Mouse (Mus musculus): ENCODE measurements around the gene Prtg. TPM values are rescaled to one million over a fixed set of nuclear protein-coding genes. Genes with fewer than 3 reads are reported as not detected.

The Prtg gene
- total and polyA plus RNA-seq, 3 experiments = not detected

DNA sequence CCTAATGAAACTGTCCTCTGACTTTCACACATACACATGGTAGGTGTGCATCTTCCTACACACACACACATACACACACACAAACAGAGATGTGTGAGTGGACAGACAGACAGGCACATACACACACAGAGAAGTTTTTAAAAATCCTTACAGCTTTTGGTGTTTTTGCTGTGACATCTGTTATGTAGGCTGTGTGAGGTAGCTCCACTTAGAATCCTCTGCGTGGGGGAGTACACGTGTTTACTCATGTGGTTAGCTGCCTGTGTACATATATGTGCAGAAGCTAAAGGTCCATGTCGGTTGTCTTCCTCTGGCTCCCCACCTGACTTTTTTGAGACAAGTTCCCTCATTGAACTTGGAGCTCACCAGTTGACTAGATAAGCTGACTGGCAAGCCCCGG lies 56.3 kb downstream of the Prtg start:
- H3K27ac ChIP-seq (ENCODE audit: control insufficient read depth, low read depth, low read length) = no peak overlapping the region
- H3K27me3 ChIP-seq (ENCODE audit: control insufficient read depth in 1 of 2, insufficient read depth in 2 of 2, low read length in 2 of 2) = peaks cover 15 to 24% of the 10 kb centered on the region in 2 experiments
- no peaks in the 10 kb centered on the region for H3K4me1 ChIP-seq (ENCODE audit: control insufficient read depth in 1 of 2, insufficient read depth in 2 of 2, low read length in 2 of 2)
- H3K9ac ChIP-seq (ENCODE audit: control insufficient read depth, low read depth, low read length, poor library complexity, severe bottlenecking) = no peak overlapping the region
- no peaks in the 10 kb centered on the region for H3K9me3 ChIP-seq (replicated peaks; ENCODE audit: insufficient read depth, low read length)
- H3K79me2 ChIP-seq (ENCODE audit: control insufficient read depth, insufficient read depth, low read length, poor library complexity) = no peaks in the 10 kb centered on the region
- TF ChIP-seq RAD21 (IDR thresholded peaks at IDR 0.05; ENCODE audit: low read depth, low read length) = no peak
- no peak for TF ChIP-seq NRF1 (IDR thresholded peaks at IDR 0.05; ENCODE audit: insufficient read depth, low read depth, low read length, poor library complexity, severe bottlenecking)
- TF ChIP-seq BHLHE40 (IDR thresholded peaks at IDR 0.05; ENCODE audit: borderline replicate concordance, low read depth, low read length) = no peak
- no peak for TF ChIP-seq TBP (IDR thresholded peaks at IDR 0.05; ENCODE audit: low read depth, low read length)
- TF ChIP-seq RCOR1 (IDR thresholded peaks at IDR 0.05; ENCODE audit: low read depth, low read length) = no peak
- no peak for TF ChIP-seq MYB (IDR thresholded peaks at IDR 0.05; ENCODE audit: low read depth, low read length)
- no peak for TF ChIP-seq ELF1 (IDR thresholded peaks at IDR 0.05; ENCODE audit: low read depth, low read length)
- TF ChIP-seq HCFC1 (IDR thresholded peaks at IDR 0.05; ENCODE audit: low read depth, low read length) = no peak
- no peak for TF ChIP-seq SMC3 (IDR thresholded peaks at IDR 0.05; ENCODE audit: low read depth, low read length)
- H3K36me3 ChIP-seq (ENCODE audit: control insufficient read depth in 1 of 2, insufficient read depth in 2 of 2, low read length in 2 of 2) = no peaks in the 10 kb centered on the region
- H3K4me3 ChIP-seq (ENCODE audit: control insufficient read depth in 1 of 2, insufficient read depth in 1 of 2, low read depth in 2 of 2, low read length in 2 of 2) = no peak overlapping the region
- no peak for DNase-seq (ENCODE audit: low read depth, low spot score)

DNA sequence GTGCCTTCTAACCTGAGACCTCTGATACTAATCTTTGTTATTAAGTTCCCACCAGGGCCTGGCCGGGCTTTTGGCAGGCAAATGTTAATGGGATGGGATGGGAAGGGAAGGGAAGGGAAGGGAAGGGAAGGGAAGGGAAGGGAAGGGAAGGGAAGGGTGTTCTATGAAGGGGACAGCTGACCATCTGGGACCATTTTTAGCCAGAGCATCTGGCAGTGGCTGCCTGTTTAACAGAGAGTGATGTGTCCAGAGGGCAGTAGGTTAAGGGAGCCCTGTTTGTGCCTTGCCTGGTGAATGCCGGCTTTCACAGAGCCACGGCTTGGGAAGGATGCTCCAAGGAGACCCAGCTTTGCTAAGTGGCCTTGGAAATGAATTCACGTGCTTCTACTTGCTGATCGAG lies 57.1 kb downstream of the Prtg start:
- no peak for DNase-seq (ENCODE audit: low read depth, low spot score)
- H3K27ac ChIP-seq (ENCODE audit: control insufficient read depth, low read depth, low read length) = no peak overlapping the region
- TF ChIP-seq SMC3 (IDR thresholded peaks at IDR 0.05; ENCODE audit: low read depth, low read length) (no peak), MAFK (IDR thresholded peaks at IDR 0.05; ENCODE audit: borderline replicate concordance, low read depth, low read length) (no peak), ZC3H11A (IDR thresholded peaks at IDR 0.05; ENCODE audit: low read depth, low read length) (no peak)

DNA sequence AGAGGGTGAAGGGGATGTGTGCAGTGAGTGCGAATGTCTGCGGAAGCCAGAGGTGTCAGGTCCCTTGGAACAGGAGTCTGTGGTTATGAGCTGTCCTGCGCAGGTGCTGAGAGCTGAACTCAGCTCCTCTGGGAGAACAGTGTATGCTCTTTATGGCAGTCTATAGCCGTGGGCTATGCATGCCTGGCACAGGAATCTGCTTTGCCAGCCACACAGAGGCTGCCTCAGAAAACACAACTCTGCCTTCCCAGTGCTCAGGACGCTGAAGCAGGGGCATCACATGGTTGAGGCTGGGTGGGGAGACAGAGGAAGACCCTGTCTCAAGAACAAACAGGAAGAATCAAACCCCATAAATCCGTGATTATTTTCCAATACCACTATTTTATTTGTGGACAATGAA lies 60.8 kb downstream of the Prtg start:
- TF ChIP-seq TBP (IDR thresholded peaks at IDR 0.05; ENCODE audit: low read depth, low read length) (no peak), CTCF (IDR thresholded peaks at IDR 0.05 in 2 of 3, conservative IDR thresholded peaks at IDR 0.05 in 1 of 3; ENCODE audit: control insufficient read depth in 1 of 3, insufficient read depth in 1 of 3, low read depth in 2 of 3, low read length in 3 of 3, poor library complexity in 1 of 3, severe bottlenecking in 1 of 3) (no peak), MYC (IDR thresholded peaks at IDR 0.05; ENCODE audit: low read depth, low read length) (no peak), GATA1 (IDR thresholded peaks at IDR 0.05; ENCODE audit: low read depth, low read length) (no peak), ETS1 (IDR thresholded peaks at IDR 0.05; ENCODE audit: low read depth, low read length) (no peak), KAT2A (conservative IDR thresholded peaks at IDR 0.05; ENCODE audit: low read depth, low read length) (no peak), SIN3A (IDR thresholded peaks at IDR 0.05; ENCODE audit: low read length) (no peak), BHLHE40 (IDR thresholded peaks at IDR 0.05; ENCODE audit: borderline replicate concordance, low read depth, low read length) (no peak), MAFK (IDR thresholded peaks at IDR 0.05; ENCODE audit: borderline replicate concordance, low read depth, low read length) (no peak), TAL1 (IDR thresholded peaks at IDR 0.05; ENCODE audit: low read length) (no peak)
- Histone ChIP-seq H3K27ac (ENCODE audit: control insufficient read depth, low read depth, low read length) (no peak overlapping the region), H3K27me3 (ENCODE audit: control insufficient read depth in 1 of 2, insufficient read depth in 2 of 2, low read length in 2 of 2) (peaks cover 25 to 59% of the 10 kb centered on the region in 2 experiments), H3K9me3 (replicated peaks; ENCODE audit: insufficient read depth, low read length) (no peaks in the 10 kb centered on the region), H3K4me3 (ENCODE audit: control insufficient read depth in 1 of 2, insufficient read depth in 1 of 2, low read depth in 2 of 2, low read length in 2 of 2) (no peak overlapping the region), H3K79me2 (ENCODE audit: control insufficient read depth, insufficient read depth, low read length, poor library complexity) (no peaks in the 10 kb centered on the region), H3K36me3 (ENCODE audit: control insufficient read depth in 1 of 2, insufficient read depth in 2 of 2, low read length in 2 of 2) (no peaks in the 10 kb centered on the region), H3K9ac (ENCODE audit: control insufficient read depth, low read depth, low read length, poor library complexity, severe bottlenecking) (no peak overlapping the region), H3K4me1 (ENCODE audit: control insufficient read depth in 1 of 2, insufficient read depth in 2 of 2, low read length in 2 of 2) (no peaks in the 10 kb centered on the region)
- DNase-seq (ENCODE audit: low read depth, low spot score) = no peak

More for the DNA sequence above, 57.1 kb downstream of the Prtg start:
- H3K79me2 ChIP-seq (ENCODE audit: control insufficient read depth, insufficient read depth, low read length, poor library complexity) = no peaks in the 10 kb centered on the region
- H3K27me3 ChIP-seq (ENCODE audit: control insufficient read depth in 1 of 2, insufficient read depth in 2 of 2, low read length in 2 of 2) = peaks cover 15 to 32% of the 10 kb centered on the region in 2 experiments
- H3K4me3 ChIP-seq (ENCODE audit: control insufficient read depth in 1 of 2, insufficient read depth in 1 of 2, low read depth in 2 of 2, low read length in 2 of 2) = no peak overlapping the region
- no peaks in the 10 kb centered on the region for H3K4me1 ChIP-seq (ENCODE audit: control insufficient read depth in 1 of 2, insufficient read depth in 2 of 2, low read length in 2 of 2)
- no peaks in the 10 kb centered on the region for H3K36me3 ChIP-seq (ENCODE audit: control insufficient read depth in 1 of 2, insufficient read depth in 2 of 2, low read length in 2 of 2)
- H3K9me3 ChIP-seq (replicated peaks; ENCODE audit: insufficient read depth, low read length) = no peaks in the 10 kb centered on the region
- H3K9ac ChIP-seq (ENCODE audit: control insufficient read depth, low read depth, low read length, poor library complexity, severe bottlenecking) = no peak overlapping the region

Measured in MEL (cell line).